Mouse (Mus musculus): ENCODE measurements around the gene Elf5.

Gene Elf5

GRCm38 (mm10) chr2:103476657-103477056 is 65.2 kb downstream of the Elf5 start:
- WGBS: 95% methylated on average over 11 of the region's 11 CpGs

- WGBS: 86% methylated on average over 4 of the region's 4 CpGs
These were observed 66.0 kb downstream of the Elf5 start for GRCm38 (mm10) chr2:103477456-103477855.

GRCm38 (mm10) chr2:103478326-103478725 is 66.8 kb downstream of the Elf5 start:
- WGBS: 91% methylated on average over 3 of the region's 3 CpGs

GRCm38 (mm10) chr2:103480240-103480639 is 68.8 kb downstream of the Elf5 start:
- WGBS: 84% methylated on average over 8 of the region's 8 CpGs

- WGBS: 91% methylated on average over 4 of the region's 4 CpGs
These were observed 69.4 kb downstream of the Elf5 start for GRCm38 (mm10) chr2:103480871-103481270.

- WGBS: 85% methylated on average over 11 of the region's 11 CpGs
These were observed 70.1 kb downstream of the Elf5 start for GRCm38 (mm10) chr2:103481314-103482231.

- 62% methylated on average over 7 of the region's 7 CpGs for WGBS
These were observed 71.9 kb downstream of the Elf5 start for GRCm38 (mm10) chr2:103483289-103483985.

- 9% methylated on average over 5 of the region's 5 CpGs for WGBS
These were observed 72.6 kb downstream of the Elf5 start for GRCm38 (mm10) chr2:103483986-103484520.

GRCm38 (mm10) chr2:103484617-103485401 is 73.3 kb downstream of the Elf5 start, which contains the start of gene Cat:
Cat (minus strand) TSS chr2:103485160.
- under 1% methylated on average over 41 of the region's 41 CpGs for WGBS

- WGBS: 87% methylated on average over 4 of the region's 4 CpGs
These were observed 81.0 kb downstream of the Elf5 start for GRCm38 (mm10) chr2:103492526-103492925.

GRCm38 (mm10) chr2:103493827-103494226 is 82.3 kb downstream of the Elf5 start:
- WGBS: 73% methylated on average over 4 of the region's 4 CpGs

GRCm38 (mm10) chr2:103495633-103496418 is 84.3 kb downstream of the Elf5 start:
- WGBS: 79% methylated on average over 6 of the region's 6 CpGs
